Comparison of ENCODE assay signal across 8 mouse cellular contexts in genomic region chr14:13284091-13284844, GRCm38 (mm10). TPM values are rescaled to one million over a fixed set of nuclear protein-coding genes. Genes with fewer than 3 reads are reported as not detected.
DNase-seq lines count a peak whose midpoint lies in the region; ATAC-seq and TF ChIP-seq lines count a peak whose summit lies in the region.

Gene Synpr (plus strand): TSS chr14:13284780.

- H3K4me2 ChIP-seq in midbrain, embryonic 15.5 days, result peak within 1 kb of the TSS; percentile 60

- H3K36me3 ChIP-seq in midbrain, embryonic 15.5 days (replicated peaks), result no peaks in the 10 kb centered on the region

- no peaks in the 10 kb centered on the region for H3K9me3 ChIP-seq in midbrain, embryonic 15.5 days

- intact Hi-C loops in left cerebral cortex, adult 2 months (cut with DNase I), result loop anchor here (5.0 kb wide), 1 partner anchor 48 kb away; no protein-coding TSS in a partner anchor

- peak; percentile 6 for DNase-seq in urinary bladder, postnatal 14 days (ENCODE audit: low spot score)
- DNase-seq in urinary bladder, postnatal 25 days (ENCODE audit: low spot score), result no peak
- peak; percentile 64 to 87 for DNase-seq in cerebellum, postnatal 4 days (ENCODE audit: low spot score in 2 of 2)
- DNase-seq in gastrocnemius, postnatal 25 days, result peak; percentile 19
- DNase-seq in left cerebral cortex, adult 2 months (ENCODE audit: extremely low spot score in 1 of 2, low spot score in 2 of 2), result peak; percentile 60 to 68
- DNase-seq in telencephalon, adult 2 months (ENCODE audit: low read depth, low spot score), result peak; percentile 79
- DNase-seq in spleen, postnatal 10 days (ENCODE audit: low spot score in 2 of 2), result no peak

- H3K27ac ChIP-seq in left cerebral cortex, adult 2 months, result peak within 1 kb of the TSS; percentile 8; the same call in 1 of the 2 replicates
- no peak within 1 kb of the TSS for H3K27ac ChIP-seq in midbrain, embryonic 15.5 days

- peaks cover 12% of the 10 kb centered on the region; the same call in 1 of the 2 replicates for H3K4me1 ChIP-seq in midbrain, embryonic 15.5 days

- ATAC-seq in midbrain, embryonic 15.5 days (replicated peaks), result peak; percentile 99

- H3K9ac ChIP-seq in midbrain, embryonic 15.5 days, result peak within 1 kb of the TSS; percentile 29; the same call in 1 of the 2 replicates

- 7% methylated on average over 27 of the region's 27 CpGs for WGBS in midbrain, embryonic 15.5 days

- no peaks in the 10 kb centered on the region for H3K27me3 ChIP-seq in midbrain, embryonic 15.5 days (replicated peaks)

- no peak for TF ChIP-seq CTCF in left cerebral cortex, adult 2 months (IDR thresholded peaks at IDR 0.05)

- H3K4me3 ChIP-seq in left cerebral cortex, adult 2 months, result peak within 1 kb of the TSS; percentile 46
- H3K4me3 ChIP-seq in midbrain, embryonic 15.5 days, result peak within 1 kb of the TSS; percentile 39

RNA-seq across cellular contexts. Expression of gene Synpr, which starts in this region (rescaled TPM):
- not detected for total RNA-seq in gastrocnemius, postnatal 25 days (2021)
- total RNA-seq in left cerebral cortex, adult 2 months (2021), result 100 to 1,000 TPM; 114 to 116 TPM
- polyA plus RNA-seq in midbrain, embryonic 15.5 days (2015; fragmentation: Nextera tagmentation; extraction: Ambion mirVana), result 30.6 and 33.1 TPM in 2 replicates

Comparison
In these comparisons a context has a peak if more than half of its experiments do, and no peak if none do; other contexts are left out.
1. RNA of gene Synpr (total RNA-seq): 114 to 116 TPM in left cerebral cortex, adult 2 months; not detected in gastrocnemius, postnatal 25 days; every median in the first group is over 100 times any median in the second.
2. DNase-seq: peak in urinary bladder, postnatal 14 days (single experiment), cerebellum, postnatal 4 days (2 of 2), left cerebral cortex, adult 2 months (2 of 2) and telencephalon, adult 2 months (single experiment); none in urinary bladder, postnatal 25 days (single experiment) and spleen, postnatal 10 days (0 of 2).
3. Peak in DNase-seq in gastrocnemius, postnatal 25 days; RNA of the gene not detected or under 1 TPM.